Comparison of ENCODE assay signal across 7 mouse cellular contexts in the genomic region with DNA sequence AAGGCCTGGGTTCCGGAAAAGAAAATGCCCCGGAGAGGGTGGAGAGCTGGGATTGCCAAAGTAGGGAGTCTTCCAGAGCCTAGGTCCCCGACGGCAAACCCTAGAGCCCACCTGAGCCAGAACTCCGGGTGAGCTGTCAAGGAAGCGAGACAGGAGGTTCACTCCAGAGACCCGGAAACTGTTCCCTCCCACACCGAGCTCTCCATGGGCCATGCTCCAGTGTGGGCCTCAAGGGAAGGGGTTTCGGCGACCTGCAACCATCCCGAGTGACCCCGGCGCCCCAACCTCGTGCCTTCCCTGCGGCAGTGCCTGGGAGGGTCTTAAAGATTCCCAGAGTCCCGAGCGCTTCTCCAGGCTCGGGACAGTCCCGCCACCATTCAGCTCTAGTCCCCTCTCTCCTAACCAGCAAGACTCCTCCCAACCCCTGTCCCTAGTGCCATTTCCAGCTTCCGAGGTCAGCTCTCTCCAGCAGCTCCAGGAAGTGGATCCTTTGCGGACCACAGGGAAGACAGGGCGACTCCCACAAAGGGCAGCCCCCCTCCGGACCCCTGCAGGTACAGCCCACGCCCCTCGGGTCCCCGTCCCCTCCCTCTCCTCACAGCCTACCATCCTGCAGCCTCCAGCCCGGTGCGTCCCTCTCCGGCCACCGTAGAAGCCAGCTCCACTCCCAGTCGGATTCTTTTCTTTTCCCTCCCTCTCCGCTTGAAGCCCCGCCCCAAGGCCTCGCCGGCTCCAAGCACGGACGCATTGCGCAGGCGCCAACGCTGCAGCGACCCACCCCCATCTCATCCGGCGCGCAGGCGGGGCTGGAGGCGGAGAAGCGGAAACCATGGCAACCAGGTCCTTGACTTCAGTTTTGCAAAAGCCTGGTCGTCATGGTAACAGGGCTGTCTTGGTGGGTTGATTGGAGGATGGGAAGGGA. TPM values are rescaled to one million over a fixed set of nuclear protein-coding genes. Genes with fewer than 3 reads are reported as not detected.
A peak's percentile ranks its signal among the peaks of the same experiment; 100 is the strongest.
DNase-seq lines count a peak whose midpoint lies in the region; ATAC-seq lines count a peak whose summit lies in the region.

Gene Ap1s1, minus strand, starts transcription at position 734 of the 922 bp plus-strand sequence.

- H3K4me1 ChIP-seq in intestine, embryonic 16.5 days (ENCODE audit: control insufficient read depth, insufficient read depth, low read length) = peaks cover 7% of the 10 kb centered on the region; the same call in 1 of the 2 replicates
- peaks cover 7% of the 10 kb centered on the region for H3K4me1 ChIP-seq in midbrain, embryonic 11.5 days (ENCODE audit: control insufficient read depth, insufficient read depth, low read length)

- H3K9ac ChIP-seq in intestine, embryonic 16.5 days (ENCODE audit: low read depth, low read length) = peak within 1 kb of the TSS; percentile 74
- H3K9ac ChIP-seq in midbrain, embryonic 11.5 days (ENCODE audit: low read length) = peak within 1 kb of the TSS; percentile 73

- peak; percentile 94 for ATAC-seq in intestine, embryonic 16.5 days
- ATAC-seq in midbrain, embryonic 11.5 days (ENCODE audit: low FRiP score) = peak; percentile 94

- H3K27me3 ChIP-seq in intestine, embryonic 16.5 days (replicated peaks; ENCODE audit: control insufficient read depth, insufficient read depth, low read length) = no peaks in the 10 kb centered on the region
- no peaks in the 10 kb centered on the region for H3K27me3 ChIP-seq in midbrain, embryonic 11.5 days (ENCODE audit: control insufficient read depth, insufficient read depth, low read length)

- intact Hi-C loops in left cerebral cortex, postnatal 36 days (cut with DNase I) = loop anchor here (2.0 kb wide), 1 partner anchor 15 kb away; no protein-coding TSS in a partner anchor

- peak within 1 kb of the TSS; percentile 83 for H3K4me3 ChIP-seq in intestine, embryonic 16.5 days (ENCODE audit: low read length)
- peak within 1 kb of the TSS; percentile 50 for H3K4me3 ChIP-seq in midbrain, embryonic 11.5 days (ENCODE audit: low read depth, low read length)

- no peaks in the 10 kb centered on the region for H3K9me3 ChIP-seq in intestine, embryonic 16.5 days (ENCODE audit: control insufficient read depth, low read length)
- no peaks in the 10 kb centered on the region for H3K9me3 ChIP-seq in midbrain, embryonic 11.5 days (ENCODE audit: control insufficient read depth, low read length)

- peak within 1 kb of the TSS; percentile 82 for H3K4me2 ChIP-seq in intestine, embryonic 16.5 days (ENCODE audit: low read depth, low read length)
- H3K4me2 ChIP-seq in midbrain, embryonic 11.5 days = peak within 1 kb of the TSS; percentile 82

- DNase-seq in adrenal gland, adult 8-10 months = peak; percentile 97
- DNase-seq in embryo, embryonic 9.5 days (ENCODE audit: extremely low spot score) = peak; percentile 100
- peak; percentile 90 to 97 for DNase-seq in gastrocnemius, postnatal 4 days (ENCODE audit: low spot score in 2 of 2)
- peak; percentile 98 to 99 for DNase-seq in left cerebral cortex, postnatal 36 days (ENCODE audit: low spot score in 2 of 2)
- peak; percentile 100 for DNase-seq in midbrain, embryonic 11.5 days (ENCODE audit: low spot score, missing footprints)
- DNase-seq in skeletal muscle tissue, adult 2 months (ENCODE audit: low read depth, low spot score) = peak; percentile 92

- peaks cover 14% of the 10 kb centered on the region; the same call in 1 of the 2 replicates for H3K36me3 ChIP-seq in intestine, embryonic 16.5 days (ENCODE audit: control insufficient read depth, insufficient read depth, low read length)
- 0 out of 2 replicates have a peak, but pooled peaks cover 2% of the 10 kb centered on the region for H3K36me3 ChIP-seq in midbrain, embryonic 11.5 days (ENCODE audit: control insufficient read depth, insufficient read depth, low read length)

- under 1% methylated on average over 48 of the region's 48 CpGs for WGBS in intestine, embryonic 16.5 days
- WGBS in midbrain, embryonic 11.5 days = 1% methylated on average over 47 of the region's 48 CpGs

- H3K27ac ChIP-seq in intestine, embryonic 16.5 days (ENCODE audit: low read length) = peak within 1 kb of the TSS; percentile 86
- H3K27ac ChIP-seq in midbrain, embryonic 11.5 days (ENCODE audit: low read depth, low read length) = peak within 1 kb of the TSS; percentile 60; the same call in 1 of the 2 replicates

RNA-seq across cellular contexts. Expression of gene Ap1s1, which starts in this region (rescaled TPM):
- 100 to 1,000 TPM; 104 to 120 (median 106) TPM for total RNA-seq in adrenal gland, adult 8-10 months (2022)
- total RNA-seq in gastrocnemius, postnatal 4 days (2021) = 10 to 100 TPM; 67.3 to 68.0 TPM
- 284 and 285 TPM in 2 replicates for polyA plus RNA-seq in intestine, embryonic 16.5 days (2015; fragmentation: Nextera tagmentation; extraction: Ambion mirVana)
- total RNA-seq in left cerebral cortex, postnatal 36 days (2021) = 100 to 1,000 TPM; 315 to 338 TPM
- 176 and 192 TPM in 2 replicates for polyA plus RNA-seq in midbrain, embryonic 11.5 days (2014; fragmentation: Nextera tagmentation; extraction: Ambion mirVana)

Comparison
In these comparisons a context has a peak if more than half of its experiments do, and no peak if none do; other contexts are left out.
1. Peak in every context shown above with its lines: DNase-seq, ATAC-seq, H3K4me3 ChIP-seq and H3K27ac ChIP-seq.